Mouse (Mus musculus): Measurements from ENCODE around the gene Mucl3. TPM values are rescaled to one million over a fixed set of nuclear protein-coding genes. Genes with fewer than 3 reads are reported as not detected.

Mucl3 gene
- not detected in 2 replicates for polyA plus RNA-seq (2012; rRNA removed)

DNA sequence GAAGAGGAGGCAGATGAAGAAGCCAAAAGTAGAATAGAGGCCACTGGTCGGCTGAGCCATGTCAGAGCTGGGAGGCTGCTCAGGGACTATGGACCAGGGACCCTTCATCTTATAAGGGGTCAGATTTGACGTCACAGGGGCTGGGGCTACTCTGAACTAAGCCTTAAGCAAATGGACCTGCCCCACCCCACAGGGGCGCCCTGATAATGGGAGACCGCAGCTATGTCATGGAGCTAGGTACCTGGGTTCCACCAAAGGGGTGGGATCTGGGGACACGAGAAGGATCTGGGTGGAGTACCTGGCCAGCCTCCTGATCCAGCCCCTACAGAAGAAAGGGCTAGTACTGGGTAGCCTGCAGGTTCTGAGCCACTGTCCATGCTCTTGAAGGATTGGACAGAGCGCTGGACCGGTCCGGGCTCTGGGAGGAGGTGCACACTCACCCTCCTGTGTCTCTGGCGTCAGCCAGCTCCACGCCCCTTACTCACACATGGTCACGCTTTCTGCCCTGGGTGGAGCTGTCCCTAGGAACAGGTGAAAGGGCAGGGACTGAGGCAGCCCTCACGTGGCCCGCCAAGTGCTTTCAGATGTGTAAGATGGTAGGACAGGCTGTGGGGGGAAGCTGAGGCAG, at the start of gene Mucl3:
Gene Mucl3 (minus strand): TSS at position 87 of the 628 bp plus-strand sequence.

DNA sequence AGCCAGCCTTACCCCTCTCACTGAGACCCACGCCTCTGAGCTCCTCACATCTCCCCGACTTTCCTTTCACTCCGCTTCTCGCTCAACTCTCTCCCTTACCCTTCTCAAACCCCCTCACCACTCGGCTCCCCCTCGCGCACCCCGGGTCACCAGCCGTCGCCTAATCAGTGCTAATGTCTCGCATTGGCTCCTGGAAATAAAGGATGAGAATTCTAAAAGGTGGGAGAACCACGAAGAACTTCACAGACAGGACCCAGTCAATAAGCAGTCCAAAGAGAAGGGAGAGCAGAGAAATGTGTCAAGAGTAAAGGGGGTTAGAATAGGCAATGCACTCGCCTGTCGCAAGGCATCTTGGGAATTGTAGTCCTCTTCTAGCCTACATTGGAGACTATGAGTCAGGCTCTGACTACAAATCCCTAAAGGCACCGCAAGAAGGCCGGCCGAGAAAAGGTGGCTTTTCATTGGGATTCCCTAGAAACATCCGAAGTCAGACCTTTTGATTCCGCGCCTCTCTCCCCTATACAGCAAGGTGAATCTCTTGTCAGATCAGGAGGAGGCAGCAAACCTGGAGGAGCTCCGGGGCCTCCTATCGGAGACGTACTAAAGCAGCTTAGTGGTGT, 30.0 kb upstream of the Mucl3 start, which contains the start of gene Gtf2h4:
Gene Gtf2h4 (minus strand): TSS at position 324 of the 620 bp plus-strand sequence.

DNA sequence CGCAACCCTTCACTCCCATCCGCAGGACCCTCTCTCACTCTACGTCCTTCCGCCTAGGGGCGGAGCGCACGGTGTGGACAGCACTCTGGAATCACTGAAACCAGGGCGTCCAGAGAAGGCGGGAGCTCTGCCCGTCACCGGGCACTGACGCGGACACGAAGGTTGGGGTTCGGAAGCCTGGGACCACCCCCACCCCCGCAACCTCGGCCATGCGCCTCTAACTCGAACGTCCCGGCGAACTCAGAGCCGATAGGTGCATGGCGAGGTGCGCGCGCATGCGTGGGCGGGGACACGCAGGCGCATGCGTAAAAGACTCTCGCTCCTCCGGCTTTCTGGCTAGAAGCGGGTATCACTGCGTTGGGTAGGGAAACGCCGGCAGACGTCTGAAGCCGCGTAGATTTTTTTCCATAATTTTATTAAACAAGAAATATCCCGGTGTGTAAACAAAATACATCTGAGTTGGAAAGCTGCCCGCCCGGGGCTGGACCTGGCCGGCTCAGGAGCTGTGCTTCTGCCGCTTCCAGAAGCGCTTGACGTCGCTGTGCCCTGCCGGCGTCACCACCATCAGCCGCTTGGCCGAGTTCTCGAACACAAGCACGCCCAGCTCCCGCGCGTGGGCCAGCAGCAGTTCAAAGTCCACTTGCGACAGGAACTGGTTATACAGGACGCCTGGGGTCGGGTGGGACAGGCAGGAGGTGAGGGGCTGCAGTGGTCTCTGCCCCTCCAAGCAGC, 24.0 kb upstream of the Mucl3 start, which contains the start of gene Vars2:
Gene Vars2 (minus strand): TSS at position 259 of the 732 bp plus-strand sequence.

DNA sequence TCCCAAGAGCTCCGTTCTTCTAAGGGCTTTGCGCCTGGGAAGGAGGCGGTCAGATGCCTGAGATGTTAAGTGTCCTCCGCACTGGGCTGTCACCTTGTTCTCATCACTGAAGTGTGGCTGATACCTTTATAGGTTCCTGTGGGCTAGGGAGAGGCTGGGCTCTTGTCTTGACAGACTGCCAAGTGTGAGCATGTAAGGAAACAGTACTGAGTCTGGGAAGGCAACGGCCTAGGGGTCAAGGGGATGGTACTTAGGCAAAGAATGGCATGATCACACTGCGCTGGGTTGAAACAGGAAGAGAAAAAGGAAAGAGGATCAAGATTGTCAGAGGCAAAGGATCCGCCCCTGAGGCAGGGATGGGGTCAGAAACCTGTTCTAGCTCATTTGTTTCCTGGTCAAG, 17.0 kb downstream of the Mucl3 start, which contains the start of gene Gm9573:
Gene Gm9573 (minus strand): TSS at position 101 of the 400 bp plus-strand sequence.

DNA sequence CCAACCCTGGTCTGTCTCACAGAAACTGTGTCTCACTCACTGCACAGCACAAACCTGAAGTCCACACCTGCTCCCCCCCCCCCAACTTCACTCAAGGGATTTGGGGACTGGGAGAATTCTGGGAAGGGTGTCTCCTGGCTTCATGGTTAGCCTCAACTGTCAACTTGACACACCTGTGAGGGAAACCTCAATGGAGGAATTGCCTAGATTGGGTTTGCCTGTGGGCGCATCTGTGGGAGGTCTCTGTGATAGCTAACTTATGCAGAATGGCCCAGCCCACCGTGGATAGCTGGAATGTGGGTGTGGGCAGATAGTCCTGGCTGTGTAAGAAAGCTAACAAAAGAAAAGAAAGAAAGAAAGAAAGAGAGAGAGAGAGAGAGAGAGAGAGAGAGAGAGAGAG, 42.2 kb downstream of the Mucl3 start, which contains the start of gene Sfta2:
Gene Sfta2 (plus strand): TSS at position 301 of the 400 bp plus-strand sequence.

Other genes starting within 250 kb of the Mucl3 start
- 18.5 and 18.8 TPM in 2 replicates for gene H2-Q6, start 218.8 kb downstream of the Mucl3 start, polyA plus RNA-seq (2012; rRNA removed)
- gene H2-Q7, start 204.5 kb downstream of the Mucl3 start, polyA plus RNA-seq (2012; rRNA removed) = 50.6 and 57.2 TPM in 2 replicates
- gene H2-Q10, start 173.6 kb downstream of the Mucl3 start, polyA plus RNA-seq (2012; rRNA removed) = 8.0 and 8.1 TPM in 2 replicates
- not detected in 2 replicates for gene Pou5f1, start 137.7 kb downstream of the Mucl3 start, polyA plus RNA-seq (2012; rRNA removed)
- 16.9 and 18.7 TPM in 2 replicates for gene Tcf19, start 126.9 kb downstream of the Mucl3 start, polyA plus RNA-seq (2012; rRNA removed)
- gene Cchcr1, start 126.6 kb downstream of the Mucl3 start, polyA plus RNA-seq (2012; rRNA removed) = 12.2 and 13.5 TPM in 2 replicates
- gene Psors1c2, start 110.5 kb downstream of the Mucl3 start, polyA plus RNA-seq (2012; rRNA removed) = 0.14 and 0.29 TPM in 2 replicates
- gene Cdsn, start 91.6 kb downstream of the Mucl3 start, polyA plus RNA-seq (2012; rRNA removed) = 1.9 and 2.1 TPM in 2 replicates
- gene 2300002M23Rik, start 76.2 kb downstream of the Mucl3 start, polyA plus RNA-seq (2012; rRNA removed) = not detected in 2 replicates
- not detected in 2 replicates for gene Sfta2, start 42.1 kb downstream of the Mucl3 start, polyA plus RNA-seq (2012; rRNA removed)
- not detected in 2 replicates for gene Gm9573, start 17.1 kb downstream of the Mucl3 start, polyA plus RNA-seq (2012; rRNA removed)
- gene Vars2, start 23.9 kb upstream of the Mucl3 start, polyA plus RNA-seq (2012; rRNA removed) = 43.1 and 46.7 TPM in 2 replicates
- gene Gtf2h4, start 30.0 kb upstream of the Mucl3 start, polyA plus RNA-seq (2012; rRNA removed) = 25.7 and 30.4 TPM in 2 replicates
- 106 and 136 TPM in 2 replicates for gene Ddr1, start 60.9 kb upstream of the Mucl3 start, polyA plus RNA-seq (2012; rRNA removed)
- gene Ier3, start 178.0 kb upstream of the Mucl3 start, polyA plus RNA-seq (2012; rRNA removed) = 16.2 and 17.0 TPM in 2 replicates
- 62.1 and 68.9 TPM in 2 replicates for gene Flot1, start 179.5 kb upstream of the Mucl3 start, polyA plus RNA-seq (2012; rRNA removed)
- gene Tubb5, start 194.6 kb upstream of the Mucl3 start, polyA plus RNA-seq (2012; rRNA removed) = 211 and 247 TPM in 2 replicates
- gene Mdc1, start 197.8 kb upstream of the Mucl3 start, polyA plus RNA-seq (2012; rRNA removed) = 4.2 and 5.1 TPM in 2 replicates
- gene Nrm, start 217.6 kb upstream of the Mucl3 start, polyA plus RNA-seq (2012; rRNA removed) = 25.2 and 32.0 TPM in 2 replicates
- 24.0 and 26.8 TPM in 2 replicates for gene Ppp1r18, start 221.9 kb upstream of the Mucl3 start, polyA plus RNA-seq (2012; rRNA removed)
- 52.0 and 61.3 TPM in 2 replicates for gene Dhx16, start 236.1 kb upstream of the Mucl3 start, polyA plus RNA-seq (2012; rRNA removed)